Mouse (Mus musculus): ENCODE data around the gene Map3k13. TPM values are rescaled to one million over a fixed set of nuclear protein-coding genes. Genes with fewer than 3 reads are reported as not detected.

Map3k13 gene
- polyA plus RNA-seq, 1 experiment from 2014 or later: 1.7 TPM

GRCm38 (mm10) chr16:21814861-21815668 lies 20.9 kb downstream of the Map3k13 start:
- Histone ChIP-seq H3K27ac (no peak overlapping the region), H3K4me3 (replicated peaks) (no peak overlapping the region), H3K4me2 (replicated peaks) (peak overlapping the region; percentile 22; the same call in 1 of the 2 replicates), H3K9me3 (no peaks in the 10 kb centered on the region), H3K36me3 (no peaks in the 10 kb centered on the region), H3K9ac (no peak overlapping the region), H3K27me3 (replicated peaks) (no peaks in the 10 kb centered on the region), H3K4me1 (replicated peaks) (no peaks in the 10 kb centered on the region)
- ATAC-seq: 0 out of 2 replicates have a peak, but pooled peaks have one; percentile 15
- 57% methylated on average over 11 of the region's 11 CpGs for WGBS

GRCm38 (mm10) chr16:21815669-21816010 lies 21.5 kb downstream of the Map3k13 start:
- Histone ChIP-seq H3K4me1 (replicated peaks) (no peaks in the 10 kb centered on the region), H3K9me3 (no peaks in the 10 kb centered on the region), H3K9ac (no peak overlapping the region), H3K27ac (no peak overlapping the region), H3K36me3 (no peaks in the 10 kb centered on the region), H3K4me2 (replicated peaks) (no peak overlapping the region), H3K27me3 (replicated peaks) (no peaks in the 10 kb centered on the region), H3K4me3 (replicated peaks) (no peak overlapping the region)
- 66% methylated on average over 7 of the region's 7 CpGs for WGBS
- ATAC-seq: no peak

GRCm38 (mm10) chr16:21818132-21818531 lies 24.0 kb downstream of the Map3k13 start:
- Histone ChIP-seq H3K27me3 (replicated peaks) (no peaks in the 10 kb centered on the region), H3K4me2 (replicated peaks) (0 out of 2 replicates have a peak overlapping the region, but pooled peaks have one; percentile 15), H3K36me3 (no peaks in the 10 kb centered on the region), H3K9ac (no peak overlapping the region), H3K27ac (no peak overlapping the region), H3K9me3 (no peaks in the 10 kb centered on the region), H3K4me3 (replicated peaks) (no peak overlapping the region), H3K4me1 (replicated peaks) (no peaks in the 10 kb centered on the region)
- WGBS: 41% methylated on average over 9 of the region's 9 CpGs
- peak; percentile 34; the same call in 1 of the 2 replicates for ATAC-seq

- H3K4me1 ChIP-seq (replicated peaks): no peaks in the 10 kb centered on the region
- H3K9me3 ChIP-seq: no peaks in the 10 kb centered on the region
- no peak overlapping the region for H3K4me2 ChIP-seq (replicated peaks)
- 39% methylated on average over 8 of the region's 8 CpGs for WGBS
- no peaks in the 10 kb centered on the region for H3K27me3 ChIP-seq (replicated peaks)
- peak; percentile 86 for ATAC-seq
- no peaks in the 10 kb centered on the region for H3K36me3 ChIP-seq
- no peak overlapping the region for H3K4me3 ChIP-seq (replicated peaks)
- H3K9ac ChIP-seq: no peak overlapping the region
- H3K27ac ChIP-seq: no peak overlapping the region
Measured at GRCm38 (mm10) chr16:21818629-21819028, 24.5 kb downstream of the Map3k13 start.

DNA sequence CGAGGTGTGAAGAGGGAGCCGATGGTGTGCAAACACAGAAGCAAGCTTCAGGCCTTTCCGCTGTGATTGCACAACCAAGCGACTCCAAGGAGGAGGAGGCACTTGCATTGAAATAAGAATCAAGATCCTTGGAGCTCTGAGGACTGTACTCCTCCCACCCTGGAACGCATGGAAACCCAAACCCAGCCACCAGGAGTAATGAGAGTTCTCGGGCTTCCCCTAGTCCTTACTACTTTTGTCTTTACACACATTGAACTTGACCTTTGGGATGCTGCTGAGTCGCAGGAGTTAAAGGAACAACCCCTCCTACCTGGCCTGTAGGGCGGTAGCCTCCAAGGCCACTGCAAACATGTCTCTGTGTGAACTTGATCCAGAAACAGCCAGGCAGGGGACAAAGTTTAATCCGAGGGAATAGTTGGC lies 31.5 kb downstream of the Map3k13 start:
- Histone ChIP-seq H3K27me3 (replicated peaks) (no peaks in the 10 kb centered on the region), H3K4me1 (replicated peaks) (peaks cover 9% of the 10 kb centered on the region; the same call in 1 of the 2 replicates), H3K27ac (peak overlapping the region; percentile 60), H3K4me3 (replicated peaks) (no peak overlapping the region), H3K36me3 (no peaks in the 10 kb centered on the region), H3K9me3 (no peaks in the 10 kb centered on the region), H3K9ac (no peak overlapping the region), H3K4me2 (replicated peaks) (peak overlapping the region; percentile 7; the same call in 1 of the 2 replicates)
- peak; percentile 91 for ATAC-seq
- 54% methylated on average over 9 of the region's 9 CpGs for WGBS

- Histone ChIP-seq H3K9ac (peak overlapping the region; percentile 5; the same call in 1 of the 2 replicates), H3K27ac (peak overlapping the region; percentile 60; the same call in 1 of the 2 replicates), H3K4me3 (replicated peaks) (0 out of 2 replicates have a peak overlapping the region, but pooled peaks have one; percentile 10), H3K36me3 (no peaks in the 10 kb centered on the region), H3K9me3 (no peaks in the 10 kb centered on the region), H3K4me1 (replicated peaks) (peaks cover 9% of the 10 kb centered on the region; the same call in 1 of the 2 replicates), H3K4me2 (replicated peaks) (peak overlapping the region; percentile 40), H3K27me3 (replicated peaks) (no peaks in the 10 kb centered on the region)
- WGBS: 36% methylated on average over 4 of the region's 4 CpGs
- no peak for ATAC-seq
Measured at GRCm38 (mm10) chr16:21827153-21827552, 33.0 kb downstream of the Map3k13 start.

DNA sequence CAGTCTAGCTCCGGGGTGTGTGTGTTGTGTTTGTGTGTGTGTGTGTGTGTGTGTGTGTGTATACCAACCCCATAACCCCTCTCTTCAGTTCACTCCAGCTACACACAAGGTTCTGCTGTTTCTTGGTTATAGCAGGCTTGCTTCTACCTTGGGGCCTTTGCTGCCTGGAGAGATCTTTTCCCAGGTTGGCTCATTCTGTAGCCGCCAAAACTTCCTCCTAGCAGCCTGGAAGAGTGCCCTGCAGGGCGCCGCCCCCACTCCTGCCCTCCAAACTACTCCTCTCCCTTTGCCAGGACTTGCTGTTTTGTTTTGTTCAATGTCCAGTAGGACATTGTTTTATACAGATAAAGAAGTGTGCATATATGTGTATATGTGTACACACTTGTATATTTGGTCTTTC lies 33.4 kb downstream of the Map3k13 start:
- H3K4me1 ChIP-seq (replicated peaks): peaks cover 9% of the 10 kb centered on the region; the same call in 1 of the 2 replicates
- no peak overlapping the region for H3K27ac ChIP-seq
- peak overlapping the region; percentile 40 for H3K4me2 ChIP-seq (replicated peaks)
- no peaks in the 10 kb centered on the region for H3K9me3 ChIP-seq
- ATAC-seq: no peak
- H3K27me3 ChIP-seq (replicated peaks): no peaks in the 10 kb centered on the region
- WGBS: 68% methylated on average over 4 of the region's 4 CpGs
- H3K4me3 ChIP-seq (replicated peaks): no peak overlapping the region
- H3K9ac ChIP-seq: no peak overlapping the region
- no peaks in the 10 kb centered on the region for H3K36me3 ChIP-seq

- Histone ChIP-seq H3K4me1 (replicated peaks) (peaks cover 9% of the 10 kb centered on the region; the same call in 1 of the 2 replicates), H3K36me3 (no peaks in the 10 kb centered on the region), H3K9me3 (no peaks in the 10 kb centered on the region), H3K4me3 (replicated peaks) (no peak overlapping the region), H3K27ac (no peak overlapping the region), H3K27me3 (replicated peaks) (no peaks in the 10 kb centered on the region), H3K4me2 (replicated peaks) (no peak overlapping the region), H3K9ac (no peak overlapping the region)
- no peak for ATAC-seq
- WGBS: 22% methylated on average over 5 of the region's 5 CpGs
Measured at GRCm38 (mm10) chr16:21829711-21830110, 35.6 kb downstream of the Map3k13 start.

- Histone ChIP-seq H3K36me3 (no peaks in the 10 kb centered on the region), H3K4me2 (replicated peaks) (no peak overlapping the region), H3K4me3 (replicated peaks) (no peak overlapping the region), H3K27me3 (replicated peaks) (no peaks in the 10 kb centered on the region), H3K27ac (no peak overlapping the region), H3K9me3 (no peaks in the 10 kb centered on the region), H3K9ac (no peak overlapping the region), H3K4me1 (replicated peaks) (peaks cover 9% of the 10 kb centered on the region; the same call in 1 of the 2 replicates)
- ATAC-seq: no peak
- WGBS: 54% methylated on average over 6 of the region's 6 CpGs
Measured at GRCm38 (mm10) chr16:21830784-21831183, 36.6 kb downstream of the Map3k13 start.

- H3K27me3 ChIP-seq (replicated peaks): no peaks in the 10 kb centered on the region
- H3K36me3 ChIP-seq: no peaks in the 10 kb centered on the region
- H3K4me1 ChIP-seq (replicated peaks): peaks cover 11% of the 10 kb centered on the region; the same call in 1 of the 2 replicates
- peak; percentile 71 for ATAC-seq
- no peak overlapping the region for H3K9ac ChIP-seq
- H3K4me2 ChIP-seq (replicated peaks): no peak overlapping the region
- no peak overlapping the region for H3K4me3 ChIP-seq (replicated peaks)
- 0 out of 2 replicates have a peak overlapping the region, but pooled peaks have one; percentile 11 for H3K27ac ChIP-seq
- H3K9me3 ChIP-seq: no peaks in the 10 kb centered on the region
- 42% methylated on average over 5 of the region's 5 CpGs for WGBS
Measured at GRCm38 (mm10) chr16:21831764-21832163, 37.6 kb downstream of the Map3k13 start.

- WGBS: 82% methylated on average over 1 of the region's 1 CpGs
- Histone ChIP-seq H3K9me3 (no peaks in the 10 kb centered on the region), H3K4me1 (replicated peaks) (0 out of 2 replicates have a peak, but pooled peaks cover 2% of the 10 kb centered on the region), H3K27me3 (replicated peaks) (no peaks in the 10 kb centered on the region), H3K9ac (no peak overlapping the region), H3K4me3 (replicated peaks) (no peak overlapping the region), H3K4me2 (replicated peaks) (no peak overlapping the region), H3K27ac (no peak overlapping the region), H3K36me3 (no peaks in the 10 kb centered on the region)
- no peak for ATAC-seq
Measured at GRCm38 (mm10) chr16:21833469-21833868, 39.3 kb downstream of the Map3k13 start.

GRCm38 (mm10) chr16:21833970-21834369 lies 39.8 kb downstream of the Map3k13 start:
- H3K4me2 ChIP-seq (replicated peaks): no peak overlapping the region
- 81% methylated on average over 10 of the region's 10 CpGs for WGBS
- no peak overlapping the region for H3K27ac ChIP-seq
- H3K36me3 ChIP-seq: no peaks in the 10 kb centered on the region
- H3K4me1 ChIP-seq (replicated peaks): 0 out of 2 replicates have a peak, but pooled peaks cover 2% of the 10 kb centered on the region
- H3K27me3 ChIP-seq (replicated peaks): no peaks in the 10 kb centered on the region
- H3K4me3 ChIP-seq (replicated peaks): no peak overlapping the region
- H3K9me3 ChIP-seq: no peaks in the 10 kb centered on the region
- H3K9ac ChIP-seq: no peak overlapping the region
- no peak for ATAC-seq

Measured in intestine, embryonic 15.5 days (tissue).